Mouse (Mus musculus) spleen, adult 12 weeks (tissue): Measurements from ENCODE around the gene Spata33.
"Not testable (repeated sequence)": the region's sequence is repeated elsewhere in the genome, so short reads cannot be mapped to it uniquely, and the experiment has no call there.

ENCODE experiments used
- DNase-seq: peaks from one replicate; pipeline ENCODE4 v3.0.0; 2022; ENCODE audit warnings: low spot score

The Spata33 gene

DNA sequence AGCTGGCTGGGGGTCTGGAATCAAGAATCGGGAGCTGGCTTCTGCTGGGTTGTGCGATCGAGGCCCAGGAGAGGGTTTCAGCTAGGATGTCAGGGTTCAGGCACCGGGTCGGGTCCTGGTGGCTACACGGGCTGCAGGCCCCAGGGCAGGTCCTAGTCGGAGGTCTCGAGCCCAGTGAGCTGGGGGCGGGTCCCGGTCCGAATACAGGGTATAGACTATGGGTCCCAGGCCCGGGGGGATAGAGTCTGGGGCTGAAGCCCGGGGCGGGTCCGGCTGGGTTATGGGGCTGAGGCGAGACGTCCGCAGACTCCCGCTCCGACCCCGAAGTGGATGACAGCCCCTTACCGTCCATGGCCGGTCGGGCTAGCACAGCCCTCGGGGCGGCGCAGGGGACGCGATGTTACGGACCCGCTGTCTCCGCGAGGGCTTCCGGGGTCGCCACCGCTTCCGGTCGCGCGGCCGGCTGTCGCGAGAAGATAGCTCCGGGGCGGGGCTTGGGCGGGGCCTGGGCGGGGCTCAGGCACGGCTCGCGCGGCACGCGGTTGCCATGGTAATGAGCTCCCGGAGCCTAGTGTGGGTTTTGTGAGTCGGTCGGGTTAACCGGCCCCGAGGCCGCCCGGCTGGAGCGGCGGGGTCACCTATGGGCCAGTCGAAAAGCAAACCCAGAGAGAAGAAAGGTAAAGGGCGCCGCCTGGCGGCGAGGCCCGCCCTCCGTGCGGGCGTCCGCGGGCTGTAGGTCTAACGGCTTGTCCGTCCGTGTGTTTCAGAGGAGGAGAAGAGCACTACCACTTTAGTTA lies at the start of gene Spata33, which contains the start of gene Chmp1a:
TSS of gene Spata33 (plus strand) at position 512 of the 797 bp plus-strand sequence.
TSS of gene Chmp1a (minus strand) at position 443 of the 797 bp plus-strand sequence.
- DNase-seq: peak; percentile 81

DNA sequence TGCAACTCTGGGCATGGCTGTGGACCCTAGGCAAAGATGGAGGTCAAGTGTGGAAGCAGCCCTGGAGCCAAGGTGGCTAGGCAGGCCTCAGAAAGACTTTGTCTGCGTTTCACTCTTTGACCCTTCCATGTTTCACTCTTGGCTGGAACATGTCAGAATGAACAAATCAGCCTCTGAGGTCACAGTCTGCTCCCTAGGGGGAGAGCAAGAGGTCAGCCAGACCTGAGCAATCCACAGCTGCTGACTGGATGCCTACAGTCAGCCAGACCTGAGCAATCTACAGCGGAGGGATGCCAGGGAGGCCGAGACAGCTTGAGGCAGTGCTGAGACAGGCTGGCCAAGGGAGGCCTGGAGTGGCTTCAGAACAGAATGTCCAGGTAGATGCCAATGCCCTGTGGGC lies 31.2 kb upstream of the Spata33 start:
- no peak for DNase-seq

- DNase-seq: no peak
Measured at GRCm38 (mm10) chr8:123185566-123186409, 26.8 kb upstream of the Spata33 start, which contains the start of gene Dpep1. Gene Dpep1, plus strand, starts transcription at chr8:123186242.

DNA sequence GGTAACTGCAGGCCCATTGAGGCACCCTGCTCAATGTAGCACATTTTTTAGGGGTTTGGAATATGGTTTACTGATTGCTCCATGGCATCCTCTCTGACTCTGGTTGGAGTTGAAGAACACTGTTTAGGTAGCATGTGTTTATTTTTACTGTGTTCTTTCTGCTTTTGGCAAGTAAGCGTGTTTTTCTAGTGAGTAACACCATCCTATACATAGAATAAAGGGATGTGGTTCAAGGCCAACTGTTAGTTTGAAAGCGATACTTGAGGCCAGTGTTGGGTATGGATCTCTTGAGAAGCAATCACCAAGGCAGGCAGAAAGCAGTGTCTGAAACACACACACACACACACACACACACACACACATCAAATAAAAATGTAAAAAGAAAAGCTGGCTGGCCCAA lies 24.6 kb upstream of the Spata33 start:
- DNase-seq: no peak

- DNase-seq: no peak
Measured at GRCm38 (mm10) chr8:123188841-123189240, 23.8 kb upstream of the Spata33 start.

- peak; percentile 26 for DNase-seq
Measured at GRCm38 (mm10) chr8:123190678-123191077, 22.0 kb upstream of the Spata33 start.

DNA sequence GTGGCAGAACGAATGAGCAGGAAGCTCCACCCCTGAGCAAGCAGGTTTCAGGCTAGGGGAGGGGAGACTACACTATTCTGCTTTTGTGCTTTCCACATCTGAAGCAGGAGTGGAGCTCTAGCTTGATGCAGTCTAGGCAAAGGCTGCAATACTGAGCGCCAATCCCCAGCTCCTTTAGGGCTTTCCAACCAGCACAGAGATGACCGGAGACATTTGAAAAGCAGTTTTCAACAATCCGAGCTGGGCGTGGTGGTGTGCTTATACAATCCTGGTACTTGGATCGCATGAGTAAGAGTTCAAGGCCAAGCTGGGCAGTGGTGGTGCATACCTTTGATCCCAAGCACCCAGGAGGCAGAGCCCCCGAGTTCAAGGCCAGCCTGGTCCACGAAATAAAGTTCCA lies 20.7 kb upstream of the Spata33 start:
- no peak for DNase-seq

DNA sequence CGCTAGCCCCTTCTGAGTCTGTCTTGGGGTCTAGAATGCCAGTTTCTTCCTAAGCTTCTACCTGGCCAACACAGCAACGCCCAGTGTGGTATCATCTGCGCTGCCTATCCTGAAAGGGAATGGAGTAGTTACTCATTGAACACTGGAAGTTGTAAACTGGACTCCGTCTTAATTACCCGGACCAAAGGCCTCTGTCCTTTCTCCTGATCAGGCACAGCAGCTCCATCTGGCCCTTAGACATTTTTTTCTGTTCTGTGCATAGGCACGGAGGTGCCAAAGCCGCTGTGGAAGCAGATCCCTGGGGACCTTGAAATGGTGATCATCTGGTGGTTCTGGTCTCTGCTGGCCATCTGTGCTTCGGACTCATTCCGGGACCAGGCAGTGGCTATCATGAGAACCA lies 18.9 kb upstream of the Spata33 start:
- DNase-seq: no peak

- peak; percentile 55 for DNase-seq
Measured at GRCm38 (mm10) chr8:123197016-123197415, 15.6 kb upstream of the Spata33 start.

DNA sequence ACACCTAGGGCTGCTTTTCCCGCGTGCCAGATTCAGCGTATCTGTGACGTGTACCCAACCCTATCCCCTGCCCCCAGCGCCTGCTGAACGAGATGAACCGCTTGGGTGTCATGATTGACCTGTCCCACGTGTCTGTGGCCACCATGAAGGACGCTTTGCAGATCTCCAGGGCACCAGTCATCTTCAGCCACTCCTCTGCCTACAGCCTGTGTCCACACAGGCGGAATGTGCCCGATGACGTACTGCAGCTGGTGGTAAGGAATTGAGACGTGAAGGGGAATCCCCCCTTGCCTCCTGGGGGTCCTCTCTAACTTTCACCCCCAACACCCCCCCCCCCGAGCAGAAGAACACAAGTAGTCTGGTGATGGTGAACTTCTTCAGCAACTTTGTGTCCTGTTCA lies 12.8 kb upstream of the Spata33 start:
- no peak for DNase-seq

DNA sequence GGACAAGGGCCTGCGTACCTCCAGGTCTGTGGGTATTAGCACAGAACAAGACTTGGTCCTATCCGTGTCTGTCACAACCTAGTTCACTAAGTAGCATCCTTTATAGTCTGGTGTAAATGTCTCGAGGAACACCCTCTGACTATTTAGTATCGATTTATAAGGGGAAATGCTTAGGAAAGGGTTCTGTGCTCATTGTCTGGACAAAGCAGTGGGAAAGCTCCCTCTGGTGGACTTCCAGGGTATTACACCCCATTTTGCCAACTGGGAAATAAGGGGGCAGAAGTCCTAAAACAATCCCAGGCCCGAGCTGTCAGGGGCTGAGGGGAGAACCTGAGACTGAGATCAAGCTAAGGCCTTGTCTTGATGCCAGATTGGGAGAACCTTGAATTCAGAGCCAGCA lies 10.3 kb upstream of the Spata33 start:
- DNase-seq: peak; percentile 59

DNA sequence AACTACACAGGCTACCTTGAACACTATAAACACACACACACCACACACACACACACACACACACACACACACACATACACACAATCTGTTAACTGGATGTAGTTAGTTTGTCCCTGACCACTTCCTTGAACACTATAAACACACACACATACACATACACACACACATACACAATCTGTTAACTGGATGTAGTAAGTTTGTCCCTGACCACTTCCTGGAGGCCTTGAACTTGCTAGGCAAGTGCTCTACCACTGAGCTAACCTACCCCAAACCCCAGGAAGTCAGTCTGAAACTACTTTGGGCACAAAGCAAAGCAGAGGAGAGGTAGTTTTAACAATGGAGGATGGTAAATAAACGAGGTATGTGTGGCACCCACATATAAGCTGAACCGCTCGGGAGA lies 9.1 kb upstream of the Spata33 start:
- DNase-seq: no peak

GRCm38 (mm10) chr8:123211876-123212275 lies 756 bp upstream of the Spata33 start:
- no peak for DNase-seq

DNA sequence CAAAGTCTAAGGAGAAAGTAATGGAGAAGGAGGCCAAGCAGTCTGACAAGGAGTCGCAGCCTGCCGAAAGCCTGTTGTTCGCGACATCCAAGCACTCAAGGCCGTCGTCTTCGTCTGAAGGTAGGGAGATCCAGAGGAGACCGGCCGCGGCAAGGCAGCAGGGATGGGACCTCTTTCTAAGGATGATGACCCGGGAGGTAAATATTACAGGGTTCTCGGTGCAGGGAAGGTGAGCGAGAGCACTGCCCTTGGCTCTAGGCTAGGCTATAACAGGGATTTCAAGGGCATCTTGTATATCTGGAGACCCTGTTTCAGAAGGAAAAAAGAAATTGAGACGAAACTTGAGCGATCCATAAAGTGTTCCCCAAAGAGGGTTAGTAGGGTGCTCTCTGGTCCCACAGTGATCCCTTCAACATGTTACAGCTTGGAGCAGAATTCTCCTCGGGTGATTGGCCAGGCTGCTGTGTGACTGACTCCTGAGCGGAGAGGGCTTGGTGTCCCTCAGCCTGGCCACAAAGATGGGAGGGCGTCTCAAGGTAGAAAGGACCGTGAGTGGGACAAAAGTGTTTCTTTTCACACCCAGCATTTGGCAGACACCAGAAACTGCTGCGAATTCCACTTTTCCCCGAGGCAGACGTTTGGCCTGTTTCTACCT lies 613 bp downstream of the Spata33 start:
- DNase-seq: no peak

- DNase-seq: no peak
Measured at GRCm38 (mm10) chr8:123215430-123215829, 2.8 kb downstream of the Spata33 start.

- DNase-seq: no peak
Measured at GRCm38 (mm10) chr8:123220917-123221316, 8.3 kb downstream of the Spata33 start.

DNA sequence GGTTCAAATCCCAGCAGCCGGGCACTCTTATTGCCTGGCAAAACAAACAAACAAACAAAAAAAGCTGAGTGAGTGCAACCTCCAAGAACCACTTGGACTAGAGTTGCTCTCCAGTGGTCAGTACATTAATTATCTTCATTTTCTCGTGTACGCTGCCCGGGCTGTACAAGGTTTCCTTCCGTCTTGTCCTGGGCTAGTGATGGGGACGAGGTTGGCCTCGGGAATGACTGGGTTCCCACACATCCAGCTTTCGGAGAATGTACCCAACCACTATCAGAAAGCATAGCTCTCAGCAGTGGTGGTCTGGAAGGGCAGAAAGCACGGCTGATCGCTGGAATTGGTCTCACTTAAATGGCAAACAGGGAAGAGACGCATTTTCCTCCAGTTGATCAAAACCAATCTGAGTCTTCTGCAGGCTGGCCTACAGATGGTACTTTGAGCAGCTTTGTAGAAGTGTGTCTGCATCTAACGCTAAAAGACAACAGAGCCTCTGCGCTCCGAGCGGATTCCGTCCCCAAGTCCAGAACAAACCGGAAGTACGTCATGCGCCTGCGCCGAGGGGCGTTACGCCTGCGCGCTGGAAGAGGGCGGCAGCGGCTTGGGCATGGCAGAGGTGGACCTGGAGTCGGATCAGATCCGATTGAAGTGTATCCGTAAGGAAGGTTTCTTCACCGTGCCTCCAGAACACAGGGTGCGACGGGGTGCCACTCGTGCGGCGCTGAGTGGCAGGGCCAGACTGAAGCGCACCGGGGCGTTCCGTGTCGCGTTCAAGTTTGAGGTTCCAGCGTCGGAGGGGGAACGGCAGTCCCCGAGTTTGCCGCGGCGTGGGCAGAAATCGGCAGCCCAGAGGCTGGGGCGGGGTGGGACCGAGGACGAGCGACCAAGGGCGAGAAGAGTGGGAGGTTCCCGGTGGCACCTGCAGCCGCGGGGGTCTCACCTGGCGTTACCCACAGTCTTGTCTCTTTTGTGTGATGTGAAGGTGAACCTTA lies 11.9 kb downstream of the Spata33 start, which contains the start of gene Cdk10:
TSS of gene Cdk10 (plus strand) at position 565 of the 989 bp plus-strand sequence.
- DNase-seq: peak; percentile 89

DNA sequence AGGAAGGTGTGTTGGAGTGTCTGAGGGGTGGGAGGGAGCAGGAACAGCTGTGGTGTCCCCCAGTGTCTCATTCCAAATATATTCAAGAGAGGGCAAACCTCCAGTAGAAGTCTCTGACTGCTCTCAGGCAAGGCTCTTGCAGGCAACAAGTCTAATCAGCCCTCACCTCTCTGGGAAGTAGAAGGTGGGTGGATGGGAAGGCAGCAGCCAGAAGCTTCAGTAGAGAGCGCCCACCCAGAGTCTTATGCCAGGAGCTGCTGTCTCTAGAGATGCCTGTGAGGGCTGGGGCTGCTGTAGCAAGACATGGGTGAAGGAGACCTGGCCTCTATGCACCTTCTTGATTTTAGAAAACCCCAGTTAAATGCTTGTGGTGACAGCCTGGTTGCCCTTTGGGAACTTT lies 15.8 kb downstream of the Spata33 start:
- no peak for DNase-seq

DNA sequence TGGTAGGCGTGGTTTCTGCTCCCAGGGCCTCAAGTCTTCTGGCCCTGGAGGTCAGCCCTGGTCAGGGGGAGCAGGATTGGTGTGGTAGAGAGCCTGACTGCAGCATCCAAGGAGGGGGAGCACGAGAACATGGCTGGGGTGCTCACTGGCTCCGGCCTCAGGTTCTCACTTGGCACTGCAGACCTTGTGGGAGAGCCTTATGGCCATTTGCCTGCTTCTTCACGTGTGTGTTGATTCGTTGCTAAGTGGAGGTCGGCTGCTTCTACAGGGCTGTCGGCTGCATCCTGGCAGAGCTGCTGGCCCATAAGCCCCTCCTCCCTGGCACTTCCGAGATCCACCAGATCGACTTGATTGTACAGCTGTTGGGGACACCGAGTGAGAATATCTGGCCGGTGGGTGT lies 17.7 kb downstream of the Spata33 start:
- DNase-seq: not testable (repeated sequence)

- no peak for DNase-seq
Measured at GRCm38 (mm10) chr8:123231742-123232141, 19.1 kb downstream of the Spata33 start.

- DNase-seq: no peak
Measured at GRCm38 (mm10) chr8:123232553-123232952, 19.9 kb downstream of the Spata33 start.
